Mouse (Mus musculus) heart, postnatal 10 days (tissue): ENCODE measurements at regions not wholly inside any gene's neighbourhood (a gene's known extent, or its start where the extent isn't known, plus 50 kb on each side); places are given as distances from the start of the nearest gene placed in this dataset.

Experiments
- DNase-seq, 2 experiments: peaks; one replicate each; pipeline ENCODE4 v3.0.0; 2021
- intact Hi-C: fragments of 180-260 bp; cut with DNase I; formaldehyde crosslinking; loops from one replicate; pipeline ENCODE4 v1.15.1; 2025

GRCm38 (mm10) chr8:17782650-17783049 lies 1195.4 kb downstream of the Defb40 start:
- DNase-seq, result no peak
- intact Hi-C loops, result no loop called here

GRCm38 (mm10) chr8:17781559-17782283 lies 1196.3 kb downstream of the Defb40 start:
- intact Hi-C loops, result no loop called here
- DNase-seq, result no peak

GRCm38 (mm10) chr8:17775411-17775810 lies 1202.6 kb downstream of the Defb40 start:
- intact Hi-C loops, result no loop called here
- no peak for DNase-seq

- intact Hi-C loops, result no loop called here
- no peak for DNase-seq
Observed at GRCm38 (mm10) chr8:17773311-17773710, 1204.7 kb downstream of the Defb40 start.

GRCm38 (mm10) chr8:17767441-17768007 lies 1210.5 kb downstream of the Defb40 start:
- DNase-seq, result no peak
- intact Hi-C loops, result no loop called here

GRCm38 (mm10) chr8:17724672-17725071 lies 1253.4 kb downstream of the Defb40 start:
- intact Hi-C loops, result no loop called here

GRCm38 (mm10) chr8:17709162-17709561 lies 1268.9 kb downstream of the Defb40 start:
- no peak for DNase-seq
- intact Hi-C loops, result no loop called here

More at GRCm38 (mm10) chr8:17724672-17725071, 1253.4 kb downstream of the Defb40 start:
- DNase-seq, result no peak

GRCm38 (mm10) chr8:17708409-17708808 lies 1269.6 kb downstream of the Defb40 start:
- intact Hi-C loops, result no loop called here
- no peak for DNase-seq

GRCm38 (mm10) chr8:17704289-17704688 lies 1273.8 kb downstream of the Defb40 start:
- no peak for DNase-seq
- intact Hi-C loops, result no loop called here

- peak in 1 of 2 experiments; percentile 11 for DNase-seq
- intact Hi-C loops, result no loop called here
Observed at GRCm38 (mm10) chr8:17700362-17700761, 1277.7 kb downstream of the Defb40 start.

GRCm38 (mm10) chr8:17690074-17690848 lies 1287.8 kb downstream of the Defb40 start:
- intact Hi-C loops, result no loop called here
- no peak for DNase-seq

- intact Hi-C loops, result no loop called here
- DNase-seq, result no peak
Observed at GRCm38 (mm10) chr8:17689641-17690040, 1288.4 kb downstream of the Defb40 start.

GRCm38 (mm10) chr8:17687084-17687483 lies 1291.0 kb downstream of the Defb40 start:
- intact Hi-C loops, result no loop called here
- DNase-seq, result no peak

GRCm38 (mm10) chr8:17664371-17665141 lies 1313.5 kb downstream of the Defb40 start:
- intact Hi-C loops, result no loop called here
- peak; percentile 15 to 28 for DNase-seq

GRCm38 (mm10) chr8:17659753-17660361 lies 1318.2 kb downstream of the Defb40 start:
- intact Hi-C loops, result no loop called here
- no peak for DNase-seq

GRCm38 (mm10) chr8:17653786-17654185 lies 1324.3 kb downstream of the Defb40 start:
- DNase-seq, result peak in 1 of 2 experiments; percentile 12
- intact Hi-C loops, result no loop called here

GRCm38 (mm10) chr8:17647559-17647958 lies 1330.5 kb downstream of the Defb40 start:
- intact Hi-C loops, result no loop called here
- no peak for DNase-seq

GRCm38 (mm10) chr8:17621109-17621508 lies 1356.9 kb downstream of the Defb40 start:
- intact Hi-C loops, result no loop called here
- DNase-seq, result no peak

- intact Hi-C loops, result no loop called here
- no peak for DNase-seq
Observed at GRCm38 (mm10) chr8:17618846-17619245, 1359.2 kb downstream of the Defb40 start.

- intact Hi-C loops, result no loop called here
- DNase-seq, result no peak
Observed at GRCm38 (mm10) chr8:17618147-17618546, 1359.9 kb downstream of the Defb40 start.
